Mouse (Mus musculus) heart, adult 18-20 months (tissue): ENCODE results near the gene Plcz1. TPM values are rescaled to one million over a fixed set of nuclear protein-coding genes. Genes with fewer than 3 reads are reported as not detected.

Experiments
- DNase-seq, 2 experiments: peaks; one replicate each; pipeline ENCODE4 v3.0.0; 2021 to 2022; ENCODE audit warnings: mixed read lengths in 1 of 2
- total RNA-seq, 2 experiments: library from RNA; stranded (reverse); gene quantifications; 2 replicates each; pipeline ENCODE4 v1.2.3; 2021

Gene Plcz1
- total RNA-seq, 2 experiments from 2014 or later, result not detected

DNA sequence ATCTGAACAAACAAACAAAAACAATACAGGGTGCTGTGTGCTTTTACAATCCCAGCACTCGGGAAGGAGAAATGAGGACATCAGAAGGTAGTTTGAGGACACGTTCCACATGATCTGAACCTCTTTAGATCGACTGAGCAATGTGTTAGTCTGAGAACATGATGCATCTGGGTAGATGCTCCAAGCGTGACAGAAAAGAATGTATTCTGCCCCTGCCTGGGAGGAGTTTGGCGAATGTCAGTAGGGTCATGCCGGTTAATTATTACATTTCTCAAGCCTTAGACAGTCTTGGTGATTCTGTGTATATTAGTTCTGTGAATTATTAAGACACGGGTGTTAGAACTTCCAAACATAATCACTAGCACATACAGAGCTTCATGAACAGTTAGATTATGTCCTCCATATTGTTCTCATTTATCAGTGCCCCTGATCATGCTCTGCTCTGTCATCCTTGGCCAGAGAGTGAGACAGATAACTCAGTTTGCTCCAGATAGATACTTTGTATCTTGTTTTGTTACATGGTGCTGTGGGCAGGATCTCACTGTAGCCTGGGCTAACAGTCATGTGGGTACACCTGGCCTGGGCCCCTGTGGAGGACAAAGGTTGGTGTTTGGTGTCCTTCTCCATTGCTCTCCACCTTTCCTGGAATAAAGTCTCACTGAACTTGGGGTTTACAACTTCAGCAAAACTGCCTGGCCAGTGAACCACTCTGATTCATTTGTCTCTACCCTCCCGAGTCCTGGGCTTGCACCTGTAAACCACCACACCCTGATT, 94.0 kb downstream of the Plcz1 start:
- peak in 1 of 2 experiments; percentile 19 for DNase-seq

Other genes starting within 250 kb of the Plcz1 start
- gene Capza3, start 205 bp downstream of the Plcz1 start, total RNA-seq, result not detected